Mouse (Mus musculus): ENCODE data around the gene Prkar2b. TPM values are rescaled to one million over a fixed set of nuclear protein-coding genes. Genes with fewer than 3 reads are reported as not detected.

Gene Prkar2b
- total RNA-seq, 4 experiments from 2014 or later, result 3.0 to 3.8 (median 3.4) TPM

- DNase-seq (ENCODE audit: low spot score), result no peak
These were observed 135.8 kb downstream of the Prkar2b start for GRCm38 (mm10) chr12:31925343-31925742.

DNA sequence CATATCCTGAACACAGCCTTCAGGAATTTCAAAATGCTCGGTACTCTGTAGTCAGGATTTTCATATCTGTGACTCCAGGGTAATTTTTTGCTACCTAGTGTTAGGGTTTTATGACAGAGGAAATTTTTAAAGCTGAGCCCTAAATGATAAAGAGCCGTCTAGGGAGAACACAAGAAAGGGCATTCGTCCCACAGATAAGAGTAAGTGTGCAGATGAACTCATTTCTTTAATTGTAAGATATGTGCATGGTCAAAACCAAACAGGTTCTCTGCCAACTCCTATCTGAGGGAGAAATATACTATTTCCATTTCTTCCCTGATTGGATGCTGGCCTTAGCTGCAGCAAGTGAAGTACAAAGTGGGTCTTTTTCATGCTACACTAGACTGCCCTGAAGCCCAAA is 137.0 kb downstream of the Prkar2b start:
- no peak for DNase-seq (ENCODE audit: low spot score)

DNA sequence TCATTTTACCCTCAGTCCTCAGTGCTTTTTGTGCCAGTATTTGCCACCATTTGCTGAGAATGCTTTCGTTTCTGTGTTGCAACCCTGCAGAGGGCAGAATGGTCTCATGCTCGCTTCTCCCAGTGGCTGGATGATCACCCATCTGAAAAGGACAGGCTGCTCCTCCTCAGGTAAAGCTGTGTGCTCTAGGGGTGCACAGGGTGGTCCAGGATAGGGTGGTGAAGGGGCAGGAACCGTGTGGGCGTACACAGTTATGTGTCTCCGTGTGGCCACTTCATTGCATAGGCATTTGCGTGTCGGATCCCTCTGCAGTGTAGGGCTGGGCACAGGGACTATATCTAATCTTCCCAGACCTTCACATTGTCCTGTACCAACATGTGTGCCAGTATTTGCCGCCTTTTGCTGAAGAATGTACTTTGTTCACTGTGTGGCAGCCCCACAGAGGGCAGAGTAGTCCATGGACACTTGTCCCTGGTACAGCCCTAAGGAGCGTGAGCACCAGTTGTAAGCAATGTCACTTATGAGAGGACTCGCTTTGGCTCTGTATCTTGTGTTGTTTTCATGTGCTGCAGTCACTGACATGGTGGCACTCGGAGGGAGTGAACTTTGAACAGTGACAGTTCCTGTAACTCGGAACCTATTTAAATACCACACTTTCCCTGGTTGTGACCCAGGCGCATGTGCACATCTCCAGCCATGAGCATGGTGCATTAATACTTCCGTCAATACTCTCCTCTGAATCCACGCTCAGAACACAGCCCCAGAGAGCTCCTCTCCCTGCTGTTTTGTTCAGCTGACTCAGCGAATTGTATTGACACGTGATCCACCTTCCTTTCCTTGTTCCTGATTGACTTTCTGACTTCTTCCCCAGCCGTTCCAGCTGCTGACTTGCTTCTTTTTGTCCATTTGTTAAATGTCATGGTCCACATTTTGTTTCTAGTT is 140.4 kb downstream of the Prkar2b start:
- peak; percentile 24 for DNase-seq (ENCODE audit: low spot score)

DNA sequence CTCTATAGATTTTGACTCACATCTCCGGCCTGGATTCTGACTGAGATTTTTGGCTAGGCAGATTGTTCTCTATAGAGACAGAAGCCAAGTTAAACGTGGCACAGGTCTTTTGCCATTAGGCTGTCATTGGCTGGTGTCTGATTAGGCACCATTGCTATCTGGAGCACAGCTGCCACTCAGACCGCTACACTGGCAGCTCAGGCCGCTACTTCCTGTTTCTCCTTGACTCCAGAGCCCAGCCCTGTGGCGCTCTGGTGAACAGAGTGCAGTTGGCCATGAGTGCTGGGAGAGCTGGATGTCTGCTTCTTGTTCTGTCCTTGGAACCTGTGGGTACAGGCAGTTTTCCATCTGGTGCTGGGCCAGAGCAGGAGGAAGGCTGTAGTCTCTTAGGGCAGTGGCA is 143.9 kb downstream of the Prkar2b start:
- DNase-seq (ENCODE audit: low spot score), result peak; percentile 75

- peak; percentile 28 for DNase-seq (ENCODE audit: low spot score)
These were observed 144.4 kb downstream of the Prkar2b start for GRCm38 (mm10) chr12:31916691-31917090.

GRCm38 (mm10) chr12:31913614-31914013 is 147.5 kb downstream of the Prkar2b start:
- DNase-seq (ENCODE audit: low spot score), result peak; percentile 41

- DNase-seq (ENCODE audit: low spot score), result no peak
These were observed 148.0 kb downstream of the Prkar2b start for GRCm38 (mm10) chr12:31912966-31913551.

Other genes with a start within 250 kb of the Prkar2b start
- gene Hbp1, start 110.8 kb downstream of the Prkar2b start, total RNA-seq (2022), result 10 to 100 TPM; 59.5 to 74.2 (median 70.5) TPM
- 1 to 10 TPM; 1.3 to 1.6 (median 1.5) TPM for gene Pik3cg, start 147.4 kb upstream of the Prkar2b start, total RNA-seq (2022)

Data from heart, adult 8-10 months (tissue).